Mouse (Mus musculus) T-helper 2 cell (primary cell): Measurements from ENCODE around the gene Atp5e.

Experiments
- in situ Hi-C: fragments of 300-600 bp; cut with MboI, MseI; formaldehyde crosslinking; loops from one replicate; pipeline ENCODE4 v1.15.1; 2025; ENCODE audit warnings: high pct_unique_total_duplicates

The Atp5e gene

GRCm38 (mm10) chr2:174463789-174464523 is at the start of gene Atp5e:
Atp5e (minus strand) TSS chr2:174464105.
- in situ Hi-C loops: loop anchor here (10.0 kb wide), 1 partner anchor 1379 kb away; no protein-coding TSS in a partner anchor

GRCm38 (mm10) chr2:174509825-174510224 is 45.9 kb upstream of the Atp5e start:
- in situ Hi-C loops: no loop called here

GRCm38 (mm10) chr2:174507998-174508397 is 44.1 kb upstream of the Atp5e start:
- in situ Hi-C loops: no loop called here

DNA sequence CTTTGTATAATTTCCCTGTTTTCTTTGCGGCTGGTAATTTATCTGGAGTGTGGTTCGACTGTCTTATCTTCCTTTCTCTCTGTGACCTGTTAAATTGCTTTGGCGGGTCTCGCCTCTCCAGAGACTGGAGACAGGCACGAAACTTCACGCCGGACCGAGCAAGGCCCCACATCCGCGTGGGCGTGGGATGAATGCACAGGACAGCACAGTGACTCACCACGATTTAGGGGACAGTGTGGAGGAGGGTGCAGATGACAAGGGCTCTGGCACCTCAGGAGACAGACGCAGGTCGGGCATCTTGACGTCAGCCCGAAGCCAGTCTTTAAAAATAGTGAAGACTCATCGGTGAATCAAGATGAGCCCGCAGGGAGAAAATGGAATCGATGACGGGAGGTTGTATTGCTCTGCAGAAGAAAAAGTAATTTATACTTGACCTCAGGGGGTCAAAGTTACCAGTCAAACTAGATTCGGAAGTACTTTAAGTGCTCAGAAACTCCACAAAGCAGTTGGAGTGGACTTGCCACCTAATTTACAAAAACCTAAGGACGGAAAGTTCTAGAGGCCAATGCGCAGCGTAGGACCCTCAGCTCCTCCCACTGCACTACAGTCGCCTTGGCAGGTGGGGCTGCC is 39.0 kb upstream of the Atp5e start:
- in situ Hi-C loops: no loop called here

DNA sequence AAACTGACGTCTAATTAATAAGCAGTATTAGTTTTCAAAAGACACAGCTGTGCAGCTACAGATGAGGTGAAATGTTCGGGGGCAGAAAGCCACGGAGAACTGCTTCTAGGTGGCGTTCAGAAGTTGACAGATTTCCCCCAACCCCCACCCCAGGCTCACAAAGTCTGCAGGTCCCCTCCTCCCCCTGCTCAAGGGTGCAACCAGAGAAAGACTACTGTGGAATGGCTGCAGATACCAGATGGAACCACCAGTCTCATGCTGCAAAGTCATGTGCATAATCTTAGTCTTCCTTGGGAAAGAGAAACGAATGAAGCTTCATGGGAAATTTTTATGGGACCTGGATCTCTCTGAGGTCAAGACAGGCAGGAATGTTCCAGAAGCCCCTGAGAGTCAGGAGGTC is 38.4 kb upstream of the Atp5e start:
- in situ Hi-C loops: no loop called here

- in situ Hi-C loops: no loop called here
Observed at GRCm38 (mm10) chr2:174501517-174501916, 37.6 kb upstream of the Atp5e start.

- in situ Hi-C loops: no loop called here
Observed at GRCm38 (mm10) chr2:174500814-174501503, 37.1 kb upstream of the Atp5e start.

GRCm38 (mm10) chr2:174492858-174493257 is 29.0 kb upstream of the Atp5e start:
- in situ Hi-C loops: loop anchor here (25.0 kb wide), 1 partner anchor 169 kb away; no protein-coding TSS in a partner anchor

GRCm38 (mm10) chr2:174487005-174487404 is 23.1 kb upstream of the Atp5e start:
- in situ Hi-C loops: loop anchor here (25.0 kb wide), 1 partner anchor 175 kb away; no protein-coding TSS in a partner anchor

DNA sequence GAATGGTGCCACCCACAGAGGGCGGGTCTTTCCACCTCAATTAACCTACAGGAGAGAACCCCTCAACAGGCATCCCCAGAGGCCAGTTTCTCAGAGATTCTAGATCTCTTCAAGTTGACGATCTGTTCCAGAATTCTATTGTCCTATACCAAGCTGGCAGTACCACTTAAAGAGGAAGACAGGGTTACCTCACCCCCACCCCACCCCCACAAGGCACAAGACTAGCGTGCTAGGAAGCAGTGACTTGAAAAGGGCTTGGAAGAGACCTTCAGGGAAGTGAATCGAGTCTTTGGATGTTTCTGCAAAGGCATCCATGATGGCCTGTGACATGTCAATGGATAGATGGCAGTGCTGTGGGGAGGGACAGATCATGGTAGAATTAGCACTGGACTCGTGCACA is 14.8 kb upstream of the Atp5e start:
- in situ Hi-C loops: loop anchor here (25.0 kb wide), 1 partner anchor 184 kb away; no protein-coding TSS in a partner anchor

GRCm38 (mm10) chr2:174477543-174478319 is 13.8 kb upstream of the Atp5e start:
- in situ Hi-C loops: loop anchor here (25.0 kb wide), 1 partner anchor 185 kb away; no protein-coding TSS in a partner anchor

- in situ Hi-C loops: no loop called here
Observed at GRCm38 (mm10) chr2:174473550-174473927, 9.6 kb upstream of the Atp5e start.

- in situ Hi-C loops: no loop called here
Observed at GRCm38 (mm10) chr2:174472818-174473549, 9.1 kb upstream of the Atp5e start, which contains the start of gene Prelid3b. Prelid3b (minus strand) TSS chr2:174473081.

GRCm38 (mm10) chr2:174472407-174472806 is 8.5 kb upstream of the Atp5e start:
- in situ Hi-C loops: no loop called here

DNA sequence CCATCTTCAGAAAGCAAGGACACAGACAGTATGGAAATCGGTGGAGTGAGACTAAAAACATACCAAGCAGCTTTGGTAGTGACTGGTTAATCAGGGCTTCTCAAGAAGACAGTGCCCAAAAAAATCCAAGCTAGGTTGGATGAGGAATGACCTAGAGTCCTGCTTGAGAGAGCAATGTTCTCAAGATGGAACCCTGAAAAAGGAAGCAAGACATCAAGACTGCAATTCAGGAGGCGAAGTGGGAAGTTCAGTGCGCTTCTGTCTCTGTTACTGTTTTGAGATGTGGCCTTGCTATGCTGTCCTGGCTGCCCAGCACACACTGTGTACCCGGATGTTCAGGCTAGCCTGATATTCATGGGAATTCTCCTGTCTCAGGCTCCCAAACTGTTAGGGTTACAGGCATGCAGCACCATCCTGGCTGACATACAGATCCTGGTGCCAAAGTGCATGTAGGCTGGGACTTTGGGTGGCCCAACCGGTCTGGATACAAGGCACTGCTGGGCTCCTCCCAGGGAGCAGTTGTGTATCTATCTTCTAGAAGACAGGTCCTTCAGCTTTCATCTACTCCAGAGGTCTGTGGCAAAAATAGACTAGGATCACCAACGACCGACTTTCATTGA is 7.0 kb upstream of the Atp5e start:
- in situ Hi-C loops: no loop called here

GRCm38 (mm10) chr2:174470333-174470732 is 6.4 kb upstream of the Atp5e start:
- in situ Hi-C loops: no loop called here

- in situ Hi-C loops: loop anchor here (10.0 kb wide), 1 partner anchor 1379 kb away; no protein-coding TSS in a partner anchor
Observed at GRCm38 (mm10) chr2:174463370-174463769, 535 bp downstream of the Atp5e start.

- in situ Hi-C loops: no loop called here
Observed at GRCm38 (mm10) chr2:174459365-174459764, 4.5 kb downstream of the Atp5e start.

GRCm38 (mm10) chr2:174453681-174454080 is 10.2 kb downstream of the Atp5e start:
- in situ Hi-C loops: no loop called here

DNA sequence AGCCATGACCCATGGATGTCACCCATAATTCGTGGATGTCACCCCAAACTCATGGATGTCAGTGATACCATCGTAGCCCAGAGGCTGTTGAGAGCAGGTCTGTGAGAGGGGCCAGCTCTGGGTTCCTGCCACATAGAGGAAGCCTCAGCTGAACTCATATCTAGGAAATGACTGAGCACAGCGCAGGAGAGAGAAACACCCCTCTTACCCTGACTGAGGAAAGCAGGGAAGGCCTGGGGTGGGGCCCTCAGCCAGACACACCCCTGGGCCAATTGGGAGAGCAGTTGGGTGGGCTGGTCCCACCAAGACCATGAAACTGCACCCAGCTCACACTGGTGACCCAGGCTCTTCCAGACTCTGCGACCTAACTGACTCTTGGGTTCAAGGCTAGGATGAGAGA is 13.6 kb downstream of the Atp5e start, which contains the start of gene Tubb1:
TSS of gene Tubb1 (plus strand) at position 343 of the 400 bp plus-strand sequence.
- in situ Hi-C loops: no loop called here
